In the genomic region with DNA sequence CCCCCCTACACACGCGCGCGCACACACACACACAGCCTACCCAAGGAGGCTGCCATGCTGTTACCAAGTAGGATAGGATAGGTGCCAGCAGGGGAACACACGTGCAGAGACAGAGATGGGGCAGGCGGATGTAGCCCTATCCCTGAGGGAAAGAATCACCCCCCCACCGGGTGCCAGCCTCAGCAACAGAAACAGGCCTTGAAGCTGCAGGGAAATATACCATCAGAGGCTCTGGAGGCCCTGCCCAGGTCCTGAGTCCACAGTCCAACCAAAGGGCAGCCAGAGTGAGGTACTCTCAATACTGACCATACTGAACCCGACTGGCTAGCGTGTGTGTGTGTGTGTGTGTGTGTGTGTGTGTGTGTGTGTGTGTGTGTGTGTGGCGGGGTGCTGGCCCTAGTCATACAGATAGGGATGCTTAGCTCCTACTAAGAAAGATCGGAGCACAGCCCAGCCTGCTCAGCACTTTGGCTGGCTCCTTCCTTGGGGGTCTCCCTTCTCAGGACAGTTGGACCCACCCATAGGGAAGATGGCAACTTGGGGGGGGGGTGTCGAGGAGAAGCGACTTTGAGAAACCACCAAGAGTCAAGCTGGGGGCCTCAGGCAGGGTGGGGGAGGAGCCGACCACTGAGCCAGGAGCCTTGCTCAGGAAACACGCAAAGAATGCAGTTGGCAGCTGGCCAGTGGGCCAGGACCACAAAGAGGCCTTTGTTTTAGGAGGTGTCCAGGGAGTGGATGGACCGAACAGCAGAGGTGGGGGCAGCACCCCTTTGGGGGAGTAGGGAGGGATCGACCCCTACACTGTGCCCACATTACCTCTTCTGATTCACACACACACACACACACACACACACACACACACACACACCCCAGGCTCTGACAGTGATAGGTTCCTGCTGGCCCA, we compare ENCODE assay signal across 8 mouse cellular contexts. TPM values are rescaled to one million over a fixed set of nuclear protein-coding genes. Genes with fewer than 3 reads are reported as not detected.
DNase-seq lines count a peak whose midpoint lies in the region; ATAC-seq lines count a peak whose summit lies in the region.

No protein-coding gene starts in this region.

- peak overlapping the region; percentile 99 for H3K27ac ChIP-seq in embryonic facial prominence, embryonic 13.5 days
- peak overlapping the region; percentile 87 for H3K27ac ChIP-seq in heart, embryonic 12.5 days (ENCODE audit: poor library complexity, severe bottlenecking)
- H3K27ac ChIP-seq in lung, embryonic 16.5 days (ENCODE audit: low read length) = peak overlapping the region; percentile 84

- peak overlapping the region; percentile 58 for H3K9ac ChIP-seq in embryonic facial prominence, embryonic 13.5 days
- peak overlapping the region; percentile 66 for H3K9ac ChIP-seq in heart, embryonic 12.5 days
- H3K9ac ChIP-seq in lung, embryonic 16.5 days (ENCODE audit: low read length) = peak overlapping the region; percentile 17

- peak overlapping the region; percentile 23; the same call in 1 of the 2 replicates for H3K4me3 ChIP-seq in embryonic facial prominence, embryonic 13.5 days
- H3K4me3 ChIP-seq in heart, embryonic 12.5 days = peak overlapping the region; percentile 27
- H3K4me3 ChIP-seq in lung, embryonic 16.5 days (ENCODE audit: low read length) = no peak overlapping the region

- no peaks in the 10 kb centered on the region for H3K36me3 ChIP-seq in embryonic facial prominence, embryonic 13.5 days
- H3K36me3 ChIP-seq in heart, embryonic 12.5 days = no peaks in the 10 kb centered on the region
- no peaks in the 10 kb centered on the region for H3K36me3 ChIP-seq in lung, embryonic 16.5 days (ENCODE audit: control insufficient read depth, insufficient read depth, low read length)

- ATAC-seq in embryonic facial prominence, embryonic 13.5 days (ENCODE audit: insufficient number of reproducible peaks, insufficient read depth, low FRiP score, low TSS enrichment, low read depth) = peak; percentile 29; the same call in 1 of the 2 replicates
- peak; percentile 60 for ATAC-seq in heart, embryonic 12.5 days (ENCODE audit: insufficient number of reproducible peaks, low FRiP score)
- peak; percentile 63 for ATAC-seq in lung, embryonic 16.5 days (ENCODE audit: low read depth)

- H3K9me3 ChIP-seq in embryonic facial prominence, embryonic 13.5 days = no peaks in the 10 kb centered on the region
- H3K9me3 ChIP-seq in heart, embryonic 12.5 days (replicated peaks) = no peaks in the 10 kb centered on the region
- H3K9me3 ChIP-seq in lung, embryonic 16.5 days (ENCODE audit: control insufficient read depth, low read length) = no peaks in the 10 kb centered on the region

- peak overlapping the region; percentile 55 for H3K4me2 ChIP-seq in embryonic facial prominence, embryonic 13.5 days
- peak overlapping the region; percentile 62 for H3K4me2 ChIP-seq in heart, embryonic 12.5 days
- H3K4me2 ChIP-seq in lung, embryonic 16.5 days (ENCODE audit: low read depth, low read length) = peak overlapping the region; percentile 36; the same call in 1 of the 2 replicates

- H3K27me3 ChIP-seq in embryonic facial prominence, embryonic 13.5 days = peaks cover 40% of the 10 kb centered on the region
- peaks cover 33% of the 10 kb centered on the region for H3K27me3 ChIP-seq in heart, embryonic 12.5 days (replicated peaks)
- H3K27me3 ChIP-seq in lung, embryonic 16.5 days (ENCODE audit: control insufficient read depth, insufficient read depth, low read depth, low read length) = no peaks in the 10 kb centered on the region

- peak; percentile 59 to 74 for DNase-seq in cerebellum, postnatal 25 days
- no peak for DNase-seq in cerebellum, adult 9-11 months
- peak; percentile 60 for DNase-seq in kidney, adult 9 months
- DNase-seq in skeletal muscle tissue, adult 2 months (ENCODE audit: low read depth, low spot score) = peak; percentile 77
- no peak for DNase-seq in T-cell, adult 2 months (ENCODE audit: low spot score)

- H3K4me1 ChIP-seq in embryonic facial prominence, embryonic 13.5 days = peaks cover 99% of the 10 kb centered on the region
- H3K4me1 ChIP-seq in heart, embryonic 12.5 days (replicated peaks) = peaks cover 80% of the 10 kb centered on the region
- peaks cover 76% of the 10 kb centered on the region for H3K4me1 ChIP-seq in lung, embryonic 16.5 days (replicated peaks; ENCODE audit: control insufficient read depth, insufficient read depth, low read length)

- 7% methylated on average over 15 of the region's 17 CpGs for WGBS in embryonic facial prominence, embryonic 13.5 days
- WGBS in heart, embryonic 12.5 days = 9% methylated on average over 16 of the region's 17 CpGs
- 15% methylated on average over 17 of the region's 17 CpGs for WGBS in lung, embryonic 16.5 days

RNA-seq across cellular contexts. Expression of a gene that starts 21.0 kb away (rescaled TPM):
- 6.1 and 6.2 TPM in 2 replicates for polyA plus RNA-seq in embryonic facial prominence, embryonic 13.5 days (2015; fragmentation: Nextera tagmentation; extraction: Ambion mirVana)
- 5.4 and 6.9 TPM in 2 replicates for polyA plus RNA-seq in heart, embryonic 12.5 days (2016; fragmentation: Nextera tagmentation; extraction: Ambion mirVana)
- 3.1 and 3.7 TPM in 2 replicates for polyA plus RNA-seq in lung, embryonic 16.5 days (2015; fragmentation: Nextera tagmentation; extraction: Ambion mirVana)

RNA-seq across cellular contexts. Expression of a gene that starts 42.5 kb away (rescaled TPM):
- polyA plus RNA-seq in embryonic facial prominence, embryonic 13.5 days (2015; fragmentation: Nextera tagmentation; extraction: Ambion mirVana) = 4.8 and 4.9 TPM in 2 replicates
- polyA plus RNA-seq in heart, embryonic 12.5 days (2016; fragmentation: Nextera tagmentation; extraction: Ambion mirVana) = 18.1 and 19.7 TPM in 2 replicates
- polyA plus RNA-seq in lung, embryonic 16.5 days (2015; fragmentation: Nextera tagmentation; extraction: Ambion mirVana) = 11.4 and 12.5 TPM in 2 replicates

RNA-seq across cellular contexts. Expression of a gene that starts 56.1 kb away (rescaled TPM):
- polyA plus RNA-seq in embryonic facial prominence, embryonic 13.5 days (2015; fragmentation: Nextera tagmentation; extraction: Ambion mirVana) = 16.3 and 16.6 TPM in 2 replicates
- 20.9 and 21.3 TPM in 2 replicates for polyA plus RNA-seq in heart, embryonic 12.5 days (2016; fragmentation: Nextera tagmentation; extraction: Ambion mirVana)
- 16.9 and 19.5 TPM in 2 replicates for polyA plus RNA-seq in lung, embryonic 16.5 days (2015; fragmentation: Nextera tagmentation; extraction: Ambion mirVana)

RNA-seq across cellular contexts. Expression of a gene that starts 56.4 kb away (rescaled TPM):
- polyA plus RNA-seq in embryonic facial prominence, embryonic 13.5 days (2015; fragmentation: Nextera tagmentation; extraction: Ambion mirVana) = 37.0 and 42.9 TPM in 2 replicates
- polyA plus RNA-seq in heart, embryonic 12.5 days (2016; fragmentation: Nextera tagmentation; extraction: Ambion mirVana) = 9.2 and 10.9 TPM in 2 replicates
- 43.9 and 44.6 TPM in 2 replicates for polyA plus RNA-seq in lung, embryonic 16.5 days (2015; fragmentation: Nextera tagmentation; extraction: Ambion mirVana)

RNA-seq across cellular contexts. Expression of a gene that starts 57.7 kb away (rescaled TPM):
- polyA plus RNA-seq in embryonic facial prominence, embryonic 13.5 days (2015; fragmentation: Nextera tagmentation; extraction: Ambion mirVana) = 71.3 and 78.6 TPM in 2 replicates
- 46.2 and 49.5 TPM in 2 replicates for polyA plus RNA-seq in heart, embryonic 12.5 days (2016; fragmentation: Nextera tagmentation; extraction: Ambion mirVana)
- 54.7 and 58.8 TPM in 2 replicates for polyA plus RNA-seq in lung, embryonic 16.5 days (2015; fragmentation: Nextera tagmentation; extraction: Ambion mirVana)

Comparison
In these comparisons a context has a peak if more than half of its experiments do, and no peak if none do; other contexts are left out.
1. DNase-seq: peak in cerebellum, postnatal 25 days (2 of 2), kidney, adult 9 months (single experiment) and skeletal muscle tissue, adult 2 months (single experiment); none in cerebellum, adult 9-11 months (single experiment) and T-cell, adult 2 months (single experiment).
2. Peak in every context shown above with its lines, with median percentiles within 50 percentile points of each other: ATAC-seq, H3K27ac ChIP-seq, H3K4me2 ChIP-seq and H3K9ac ChIP-seq.